Mouse (Mus musculus) thymus, adult 2 months (tissue): ENCODE results near the gene Tlk1. TPM values are rescaled to one million over a fixed set of nuclear protein-coding genes. Genes with fewer than 3 reads are reported as not detected.

Experiments
- DNase-seq: peaks from one replicate; pipeline ENCODE4 v3.0.0; 2021
- H3K27ac ChIP-seq: fragments of 200-500 bp; 2 replicates; pipeline ENCODE4 v1.5.1; 2012; ENCODE audit warnings: low read length, control low read depth; ENCODE audit not compliant: control insufficient read depth, insufficient read depth
- H3K27me3 ChIP-seq: fragments of 200-500 bp; 2 replicates; pipeline ENCODE4 v1.6.1; 2012; ENCODE audit warnings: mild to moderate bottlenecking, low read length, moderate library complexity, mixed read lengths; ENCODE audit not compliant: control insufficient read depth, insufficient read depth
- H3K36me3 ChIP-seq: fragments of 200-500 bp; 2 replicates; pipeline ENCODE4 v1.6.1; 2012; ENCODE audit warnings: mild to moderate bottlenecking, low read length, moderate library complexity; ENCODE audit not compliant: control insufficient read depth, insufficient read depth
- H3K4me1 ChIP-seq: fragments of 200-500 bp; replicated peaks from 2 replicates; pipeline ENCODE4 v1.6.1; 2012; ENCODE audit warnings: low read length; ENCODE audit not compliant: control insufficient read depth, insufficient read depth
- H3K4me3 ChIP-seq: fragments of 200-500 bp; 2 replicates; pipeline ENCODE4 v1.5.1; 2012; ENCODE audit warnings: mild to moderate bottlenecking, low read length, control low read depth, moderate library complexity; ENCODE audit not compliant: control insufficient read depth, insufficient read depth
- CTCF ChIP-seq: fragments of 200-500 bp; IDR thresholded peaks from 2 replicates; pipeline ENCODE4 v1.5.1; 2012; ENCODE audit warnings: mild to moderate bottlenecking, control low read depth, low read length, moderate library complexity, borderline replicate concordance; ENCODE audit not compliant: control insufficient read depth, poor library complexity, insufficient read depth; ENCODE audit errors: extremely low read depth
- POLR2A ChIP-seq: fragments of 200-500 bp; IDR thresholded peaks from 2 replicates; pipeline ENCODE4 v1.6.1; 2012; ENCODE audit warnings: mild to moderate bottlenecking, low read length, control low read depth, moderate library complexity; ENCODE audit not compliant: control insufficient read depth, poor library complexity, insufficient read depth; ENCODE audit errors: extremely low read depth
- WGBS: fragments of 180-500 bp; shearing (Covaris S2); methylation state at CpG from one replicate; pipeline ENCODE4 v1.1.7; 2018; 5-methylcytosine and 5-hydroxymethylcytosine counted together
- polyA plus RNA-seq: library from polyadenylated mRNA; depleted of rRNA; stranded (reverse); fragments of >200 nt; gene quantifications from 2 replicates; pipeline ENCODE4 v1.2.3, GENCODE M21; 2012

The Tlk1 gene
- polyA plus RNA-seq, 1 experiment, result 25.4 TPM

GRCm38 (mm10) chr2:70710236-70710635, 115.3 kb downstream of the Tlk1 start:
- H3K27ac ChIP-seq, result no peak overlapping the region
- WGBS, result 97% methylated on average over 7 of the region's 7 CpGs
- no peaks in the 10 kb centered on the region for H3K4me1 ChIP-seq
- H3K36me3 ChIP-seq, result peaks cover 36% of the 10 kb centered on the region
- DNase-seq, result no peak
- TF ChIP-seq CTCF (no peak), POLR2A (no peak)
- H3K27me3 ChIP-seq, result no peaks in the 10 kb centered on the region
- no peak overlapping the region for H3K4me3 ChIP-seq

DNA sequence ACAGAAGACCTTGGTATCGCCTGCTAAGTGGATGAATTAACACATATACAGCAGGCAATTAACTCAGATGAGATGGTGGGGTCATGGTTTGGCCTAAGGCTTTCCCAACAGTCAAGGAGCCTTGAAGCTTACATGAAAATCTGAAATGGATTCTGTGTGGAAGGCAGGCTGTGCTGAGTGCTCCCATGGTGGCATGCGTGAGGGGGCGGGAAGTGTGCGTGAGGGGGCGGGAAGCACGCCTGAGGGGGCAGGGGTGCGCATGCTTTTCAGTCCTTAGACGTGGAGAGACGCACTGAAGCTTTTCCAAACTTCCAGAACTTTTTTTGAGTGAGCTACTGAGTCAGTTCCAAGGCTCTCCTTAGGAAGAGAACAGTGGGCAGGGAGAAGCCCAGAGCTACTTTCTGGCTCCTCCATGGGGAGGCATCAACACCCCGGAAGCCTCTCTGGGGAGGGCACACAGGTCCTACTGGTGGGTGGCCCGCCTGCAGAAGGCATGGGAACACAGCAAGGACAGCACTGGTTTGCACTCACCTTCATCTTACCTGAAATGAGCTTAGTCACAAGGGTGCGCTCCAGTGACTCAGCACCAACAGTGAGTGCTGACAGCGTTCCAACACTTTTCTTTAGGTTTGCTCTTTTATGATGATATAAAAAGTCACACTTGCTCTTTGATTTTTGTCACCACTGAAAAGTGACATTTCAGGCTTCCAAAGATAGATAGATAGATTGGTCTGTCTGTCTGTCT, 116.4 kb downstream of the Tlk1 start:
- DNase-seq, result no peak
- Histone ChIP-seq H3K36me3 (peaks cover 25% of the 10 kb centered on the region), H3K4me1 (peaks cover 3% of the 10 kb centered on the region), H3K27me3 (no peaks in the 10 kb centered on the region), H3K27ac (no peak overlapping the region), H3K4me3 (no peak overlapping the region)
- TF ChIP-seq CTCF (no peak), POLR2A (no peak)
- 94% methylated on average over 13 of the region's 13 CpGs for WGBS

DNA sequence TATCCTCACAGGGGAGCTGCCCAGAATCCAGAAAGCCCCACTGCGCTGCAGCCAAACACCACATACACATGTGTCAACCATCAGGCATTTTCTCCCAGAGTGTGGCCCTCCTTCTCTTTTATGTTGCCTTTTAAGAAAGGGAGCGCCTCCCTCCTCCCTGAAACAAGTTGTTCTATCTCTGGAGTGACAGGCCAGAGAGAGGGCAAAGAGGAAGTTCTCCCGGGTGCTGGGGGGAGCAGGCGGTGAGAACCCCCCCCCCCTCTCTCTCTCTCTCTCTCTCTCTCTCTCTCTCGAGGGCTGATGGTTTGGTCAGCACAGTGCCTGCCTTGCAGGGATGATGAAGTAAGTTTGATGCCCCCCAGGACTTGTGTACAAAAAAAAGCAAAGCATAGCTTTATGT, 123.1 kb downstream of the Tlk1 start:
- no peak overlapping the region for H3K27ac ChIP-seq
- TF ChIP-seq POLR2A, result no peak
- H3K4me1 ChIP-seq, result peaks cover 18% of the 10 kb centered on the region
- no peaks in the 10 kb centered on the region for H3K36me3 ChIP-seq
- no peak for DNase-seq
- H3K27me3 ChIP-seq, result no peaks in the 10 kb centered on the region
- no peak overlapping the region for H3K4me3 ChIP-seq
- WGBS, result 21% methylated on average over 5 of the region's 5 CpGs

DNA sequence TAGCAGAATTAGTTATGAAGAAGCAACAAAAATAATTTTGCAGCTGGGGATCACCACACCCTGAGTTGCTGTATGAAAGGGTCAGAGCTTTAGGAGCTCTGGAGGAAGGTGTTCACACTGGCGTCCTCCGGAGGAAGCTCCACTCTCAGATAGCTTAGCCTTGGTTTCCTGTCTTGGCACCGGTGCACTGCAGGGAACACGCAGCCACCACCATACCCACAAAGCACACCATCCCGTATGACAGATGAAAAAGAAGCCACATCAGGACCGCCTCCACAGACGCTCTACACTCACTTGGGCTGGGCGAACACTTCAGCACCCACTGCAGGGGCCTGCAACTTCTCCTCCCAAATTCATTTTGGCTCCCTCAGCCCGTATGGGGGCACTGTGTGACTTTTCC, 124.0 kb downstream of the Tlk1 start:
- Histone ChIP-seq H3K27ac (no peak overlapping the region), H3K4me3 (no peak overlapping the region)
- peak; percentile 74 for DNase-seq

DNA sequence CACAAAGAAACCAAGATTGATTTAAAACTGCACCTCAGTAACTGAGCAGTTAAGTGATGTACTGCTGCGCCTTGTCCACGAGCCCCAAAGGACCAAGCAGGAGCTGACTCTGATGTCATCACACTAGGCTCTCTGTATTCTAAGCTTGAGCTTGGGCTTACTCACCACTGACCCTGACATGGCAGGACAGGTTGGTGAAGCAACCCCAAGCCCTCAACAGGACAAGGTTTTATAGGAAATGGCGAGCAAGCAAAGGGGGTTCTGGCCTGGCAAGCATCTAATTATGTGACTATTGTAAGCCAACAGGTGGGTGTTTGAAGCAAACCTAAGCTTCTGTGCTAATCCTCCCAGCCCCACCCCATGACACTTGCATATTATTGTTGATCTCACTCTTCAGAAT, 124.7 kb downstream of the Tlk1 start:
- peaks cover 18% of the 10 kb centered on the region for H3K4me1 ChIP-seq
- 96% methylated on average over 3 of the region's 3 CpGs for WGBS
- H3K27me3 ChIP-seq, result no peaks in the 10 kb centered on the region
- TF ChIP-seq POLR2A (no peak), CTCF (no peak)
- H3K4me3 ChIP-seq, result no peak overlapping the region
- H3K36me3 ChIP-seq, result no peaks in the 10 kb centered on the region
- no peak for DNase-seq
- H3K27ac ChIP-seq, result no peak overlapping the region

More for the DNA sequence above, 124.0 kb downstream of the Tlk1 start:
- Histone ChIP-seq H3K4me1 (peaks cover 18% of the 10 kb centered on the region), H3K36me3 (no peaks in the 10 kb centered on the region), H3K27me3 (no peaks in the 10 kb centered on the region)
- TF ChIP-seq POLR2A, result no peak
- TF ChIP-seq CTCF, result no peak
- 7% methylated on average over 9 of the region's 9 CpGs for WGBS

DNA sequence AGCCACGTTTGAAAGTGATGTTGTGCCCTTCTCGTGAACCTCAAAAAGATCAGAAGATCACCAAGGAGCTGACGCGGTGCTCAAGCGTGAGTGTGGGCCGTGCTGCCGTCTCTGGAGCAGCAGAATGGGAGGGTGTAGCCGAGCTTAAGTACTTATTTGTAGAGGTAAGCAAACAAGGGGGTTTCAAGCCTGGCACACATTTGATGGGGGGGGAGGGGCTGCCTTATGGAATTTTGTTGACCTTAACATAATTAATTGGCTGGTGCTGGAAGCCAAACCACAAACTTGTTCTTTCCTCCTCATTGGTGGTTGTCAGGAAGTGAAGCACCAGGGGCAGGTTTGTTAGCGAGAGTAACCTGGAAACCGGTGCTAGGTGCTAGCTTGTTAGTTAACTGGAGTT, 129.8 kb downstream of the Tlk1 start:
- H3K36me3 ChIP-seq, result peaks cover 10% of the 10 kb centered on the region
- H3K27me3 ChIP-seq, result no peaks in the 10 kb centered on the region
- no peak overlapping the region for H3K4me3 ChIP-seq
- TF ChIP-seq CTCF (no peak), POLR2A (no peak)
- DNase-seq, result no peak
- 91% methylated on average over 10 of the region's 10 CpGs for WGBS
- H3K27ac ChIP-seq, result no peak overlapping the region
- H3K4me1 ChIP-seq, result no peaks in the 10 kb centered on the region

- WGBS, result 90% methylated on average over 11 of the region's 11 CpGs
- no peak overlapping the region for H3K4me3 ChIP-seq
- peaks cover 52% of the 10 kb centered on the region for H3K36me3 ChIP-seq
- H3K27ac ChIP-seq, result no peak overlapping the region
- no peak for DNase-seq
- TF ChIP-seq POLR2A, result no peak
- TF ChIP-seq CTCF, result no peak
- H3K4me1 ChIP-seq, result no peaks in the 10 kb centered on the region
- H3K27me3 ChIP-seq, result no peaks in the 10 kb centered on the region
These were observed 135.3 kb downstream of the Tlk1 start for GRCm38 (mm10) chr2:70690195-70690594.
